Mouse (Mus musculus): ENCODE results near the gene Zfp955b.
"Not testable (repeated sequence)": the region's sequence is repeated elsewhere in the genome, so short reads cannot be mapped to it uniquely, and the experiment has no call there.

The Zfp955b gene

GRCm38 (mm10) chr17:33289039-33289875 lies at the start of gene Zfp955b:
Zfp955b (plus strand) TSS chr17:33289544.
- not testable (repeated sequence) for DNase-seq (ENCODE audit: extremely low read depth, low read depth, low spot score)

GRCm38 (mm10) chr17:33254530-33255318 lies 34.6 kb upstream of the Zfp955b start, which contains the start of gene Zfp955a:
Zfp955a (minus strand) TSS chr17:33255145.
- DNase-seq (ENCODE audit: extremely low read depth, low read depth, low spot score), result not testable (repeated sequence)

GRCm38 (mm10) chr17:33255319-33255657 lies 34.1 kb upstream of the Zfp955b start:
- not testable (repeated sequence) for DNase-seq (ENCODE audit: extremely low read depth, low read depth, low spot score)

- DNase-seq (ENCODE audit: extremely low read depth, low read depth, low spot score), result no peak
Observed at GRCm38 (mm10) chr17:33264376-33264775, 25.0 kb upstream of the Zfp955b start, which contains the start of gene Olfr63. Olfr63 (plus strand) TSS chr17:33264676.

- DNase-seq (ENCODE audit: extremely low read depth, low read depth, low spot score), result no peak
Observed at GRCm38 (mm10) chr17:33268907-33269306, 20.4 kb upstream of the Zfp955b start.

- DNase-seq (ENCODE audit: extremely low read depth, low read depth, low spot score), result not testable (repeated sequence)
Observed at GRCm38 (mm10) chr17:33289876-33290149, 469 bp downstream of the Zfp955b start.

- no peak for DNase-seq (ENCODE audit: extremely low read depth, low read depth, low spot score)
Observed at GRCm38 (mm10) chr17:33352981-33353380, 63.6 kb downstream of the Zfp955b start.

Measured in fat pad, adult 2 months (tissue).